Mouse (Mus musculus): ENCODE results near the gene Aprt. TPM values are rescaled to one million over a fixed set of nuclear protein-coding genes. Genes with fewer than 3 reads are reported as not detected.
A peak's percentile ranks its signal among the peaks of the same experiment; 100 is the strongest.

The Aprt gene
- total RNA-seq, 2 experiments from 2014 or later: 52.8 to 56.0 TPM

DNA sequence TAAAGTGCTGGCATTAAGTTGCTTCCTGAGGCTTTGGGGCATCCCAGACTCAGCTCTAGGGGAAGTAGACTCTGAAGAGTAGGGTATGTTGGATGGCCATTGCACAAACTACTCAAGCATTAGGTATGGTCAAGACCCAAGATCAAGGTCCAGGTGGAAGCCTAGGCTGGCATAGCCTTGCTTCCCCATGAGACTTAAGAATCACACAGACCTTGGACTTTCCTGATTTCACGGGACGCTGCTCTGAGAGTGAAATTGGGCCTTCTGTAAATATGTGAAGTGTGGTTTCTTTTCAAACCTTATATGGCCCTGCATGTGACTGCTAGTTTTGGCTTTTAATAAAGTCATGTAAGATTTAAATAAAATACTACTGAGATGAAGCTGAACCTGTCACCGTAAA is 4.0 kb downstream of the Aprt start:
- TF ChIP-seq CTCF (IDR thresholded peaks at IDR 0.05): no peak
- no peak for DNase-seq (ENCODE audit: extremely low spot score in 1 of 2, low spot score in 2 of 2)
- Histone ChIP-seq H3K27ac (no peak overlapping the region), H3K4me3 (no peak overlapping the region)
- intact Hi-C loops (cut with DNase I): no loop called here

DNA sequence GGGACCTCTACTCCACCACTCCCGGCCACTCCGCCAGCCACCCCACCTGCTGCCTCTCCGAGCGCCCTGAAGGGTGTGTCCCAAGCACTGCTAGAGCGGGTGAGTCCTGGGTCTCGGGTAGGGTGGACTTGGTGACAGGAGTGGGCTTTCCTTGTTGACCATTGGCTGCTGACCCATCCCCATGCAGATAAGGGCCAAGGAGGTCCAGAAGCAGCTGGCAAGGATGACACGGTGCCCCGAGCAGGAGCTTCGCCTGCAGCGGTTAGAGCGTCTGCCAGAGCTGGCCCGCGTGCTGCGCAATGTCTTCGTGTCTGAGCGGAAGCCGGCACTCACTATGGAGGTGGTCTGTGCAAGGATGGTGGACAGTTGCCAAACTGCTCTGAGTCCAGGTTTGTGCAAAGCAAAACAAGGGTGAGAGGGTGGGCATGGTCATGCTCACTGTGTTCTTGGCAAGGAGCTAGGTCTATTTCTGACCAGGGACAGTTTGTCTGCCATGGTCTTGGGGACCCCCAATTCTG is 4.9 kb downstream of the Aprt start:
- DNase-seq (ENCODE audit: extremely low spot score in 1 of 2, low spot score in 2 of 2): no peak
- intact Hi-C loops (cut with DNase I): no loop called here
- TF ChIP-seq CTCF (IDR thresholded peaks at IDR 0.05): no peak
- Histone ChIP-seq H3K4me3 (no peak overlapping the region), H3K27ac (no peak overlapping the region)

DNA sequence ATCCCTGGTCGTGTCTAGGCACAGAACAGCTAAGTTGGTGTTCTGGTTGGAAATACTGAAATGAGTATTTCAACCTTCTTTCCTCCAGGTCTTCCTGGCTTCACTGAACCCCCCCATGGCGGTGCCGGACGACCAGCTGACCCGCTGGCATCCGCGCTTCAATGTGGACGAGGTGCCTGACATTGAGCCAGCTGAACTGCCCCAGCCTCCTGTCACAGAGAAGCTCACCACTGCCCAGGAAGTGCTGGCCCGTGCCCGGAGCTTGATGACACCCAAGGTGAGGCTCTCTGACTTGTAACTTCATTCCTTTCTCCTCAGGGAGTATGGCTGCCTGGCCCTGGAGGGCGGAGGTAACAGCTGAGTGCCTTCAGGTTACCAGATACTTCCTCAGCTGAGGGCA is 5.6 kb downstream of the Aprt start:
- DNase-seq (ENCODE audit: extremely low spot score in 1 of 2, low spot score in 2 of 2): no peak
- Histone ChIP-seq H3K4me3 (no peak overlapping the region), H3K27ac (no peak overlapping the region)
- no peak for TF ChIP-seq CTCF (IDR thresholded peaks at IDR 0.05)
- intact Hi-C loops (cut with DNase I): no loop called here

DNA sequence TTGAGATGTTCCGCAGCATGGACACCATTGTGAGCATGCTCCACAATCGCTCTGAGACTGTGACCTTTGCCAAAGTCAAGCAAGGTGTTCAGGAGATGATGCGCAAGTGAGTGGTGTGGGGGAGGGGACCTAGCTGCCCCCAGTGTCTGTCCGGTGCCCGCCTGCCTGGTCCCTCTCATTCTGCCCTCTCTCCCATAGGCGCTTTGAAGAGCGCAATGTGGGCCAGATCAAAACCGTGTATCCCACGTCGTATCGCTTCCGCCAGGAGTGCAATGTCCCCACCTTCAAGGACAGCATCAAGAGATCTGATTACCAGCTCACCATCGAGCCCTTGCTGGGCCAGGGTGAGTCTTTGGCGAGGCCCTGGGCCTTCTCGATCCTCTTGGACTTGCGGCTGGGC is 6.7 kb downstream of the Aprt start:
- DNase-seq (ENCODE audit: extremely low spot score in 1 of 2, low spot score in 2 of 2): no peak
- no peak for TF ChIP-seq CTCF (IDR thresholded peaks at IDR 0.05)
- no peak overlapping the region for H3K4me3 ChIP-seq
- H3K27ac ChIP-seq: no peak overlapping the region
- intact Hi-C loops (cut with DNase I): loop anchor here (5.0 kb wide), 1 partner anchor 42 kb away; the partner anchor contains the start of genes Galns and Trappc2l

- no peak for TF ChIP-seq CTCF (IDR thresholded peaks at IDR 0.05)
- H3K4me3 ChIP-seq: no peak overlapping the region
Observed at GRCm38 (mm10) chr8:122569329-122569728, 7.4 kb downstream of the Aprt start.

DNA sequence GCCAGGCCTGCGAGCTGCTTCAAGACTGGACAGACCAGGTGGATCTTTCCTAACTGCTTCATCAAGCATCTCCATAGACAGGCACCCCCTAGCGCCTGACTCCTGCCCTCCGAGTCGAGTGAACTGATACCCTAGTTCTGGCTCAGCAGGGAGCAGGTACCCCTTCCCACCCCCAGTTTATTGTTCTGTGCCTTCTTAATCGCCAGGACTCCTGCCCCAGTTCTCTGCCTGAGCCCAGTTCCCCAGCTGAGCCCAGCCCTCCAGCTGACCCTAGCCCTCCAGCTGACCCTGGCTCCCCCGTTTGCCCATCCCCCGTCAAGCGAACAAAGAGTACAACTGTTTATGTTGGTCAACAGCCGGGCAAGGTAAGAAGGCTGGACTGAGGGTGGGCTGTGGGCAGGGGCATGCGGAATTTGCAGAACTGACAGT is 7.8 kb downstream of the Aprt start:
- Histone ChIP-seq H3K27ac (no peak overlapping the region), H3K4me3 (no peak overlapping the region)
- no peak; the same call in 1 of the 2 replicates for TF ChIP-seq CTCF (IDR thresholded peaks at IDR 0.05)
- intact Hi-C loops (cut with DNase I): loop anchor here (5.0 kb wide), 1 partner anchor 43 kb away; the partner anchor contains the start of genes Galns and Trappc2l
- no peak for DNase-seq (ENCODE audit: extremely low spot score in 1 of 2, low spot score in 2 of 2)

More at GRCm38 (mm10) chr8:122569329-122569728, 7.4 kb downstream of the Aprt start:
- H3K27ac ChIP-seq: no peak overlapping the region
- intact Hi-C loops (cut with DNase I): loop anchor here (5.0 kb wide), 1 partner anchor 43 kb away; the partner anchor contains the start of genes Galns and Trappc2l
- DNase-seq (ENCODE audit: extremely low spot score in 1 of 2, low spot score in 2 of 2): no peak

DNA sequence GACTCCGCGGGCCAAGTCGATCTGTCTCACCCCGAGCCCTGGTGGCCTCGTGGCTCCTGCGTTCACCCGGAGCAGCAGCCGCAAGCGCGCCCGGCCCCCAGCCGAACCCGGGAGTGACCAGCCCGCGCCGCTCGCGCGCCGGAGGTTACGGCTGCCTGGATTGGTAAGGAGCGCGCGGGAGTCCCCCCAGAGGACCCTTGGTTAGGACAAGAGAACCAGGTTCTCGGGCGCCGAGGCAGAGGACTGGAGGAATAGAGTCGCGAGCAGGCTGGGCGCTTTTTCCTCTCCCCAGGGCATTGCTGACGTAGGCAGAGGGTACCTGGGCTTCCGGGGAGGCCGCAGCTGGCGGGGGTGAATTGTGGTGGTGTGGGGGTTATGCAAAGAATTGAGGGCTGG is 8.6 kb downstream of the Aprt start:
- no peak for DNase-seq (ENCODE audit: extremely low spot score in 1 of 2, low spot score in 2 of 2)
- TF ChIP-seq CTCF (IDR thresholded peaks at IDR 0.05): no peak
- intact Hi-C loops (cut with DNase I): loop anchor here (5.0 kb wide), 1 partner anchor 44 kb away; the partner anchor contains the start of genes Galns and Trappc2l
- Histone ChIP-seq H3K27ac (no peak overlapping the region), H3K4me3 (peak overlapping the region; percentile 69)

DNA sequence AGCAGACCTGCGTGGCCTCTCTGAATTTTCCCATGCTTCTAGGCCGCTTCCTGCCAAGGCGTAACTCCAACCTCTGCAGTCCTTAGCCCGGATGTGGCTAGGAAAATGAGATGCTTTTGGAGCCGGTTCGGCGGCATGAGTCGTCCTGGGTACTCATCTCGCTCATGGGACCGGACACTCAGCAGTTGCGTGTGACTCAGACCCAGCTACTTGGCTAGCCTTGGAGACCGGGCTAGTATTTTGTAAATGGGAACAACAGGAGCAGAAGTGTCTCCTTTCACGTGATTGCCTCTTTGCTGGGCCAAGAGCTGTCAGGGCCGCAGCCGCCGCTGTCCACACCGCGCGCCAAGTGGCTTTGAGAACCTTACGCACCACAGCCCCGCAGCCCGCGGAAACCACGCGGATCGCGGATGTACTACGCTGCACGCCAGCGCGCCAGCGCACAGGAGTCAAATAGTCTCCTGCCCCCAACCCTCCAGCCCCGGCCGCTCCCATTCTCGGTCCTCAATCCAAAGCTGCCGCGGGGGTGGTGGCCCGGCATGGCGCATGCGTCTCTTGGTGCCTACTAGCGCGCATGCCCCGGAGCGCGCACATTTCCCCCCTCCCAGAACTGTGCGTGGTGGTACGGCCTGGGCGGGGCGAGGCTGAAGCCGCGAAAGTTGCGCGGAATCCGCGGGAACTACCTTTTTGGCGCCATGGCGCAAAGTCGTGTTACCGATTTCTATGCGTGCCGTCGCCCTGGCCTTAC is 9.2 kb downstream of the Aprt start, which contains the start of gene Cdt1:
Gene Cdt1 (plus strand): TSS at position 655 of the 748 bp plus-strand sequence.
- no peak for TF ChIP-seq CTCF (IDR thresholded peaks at IDR 0.05)
- Histone ChIP-seq H3K27ac (peak within 1 kb of the TSS; percentile 93), H3K4me3 (peak within 1 kb of the TSS; percentile 69)
- intact Hi-C loops (cut with DNase I): loop anchor here (5.0 kb wide), 1 partner anchor 45 kb away; the partner anchor contains the start of genes Galns and Trappc2l
- DNase-seq (ENCODE audit: extremely low spot score in 1 of 2, low spot score in 2 of 2): peak; percentile 95

- intact Hi-C loops (cut with DNase I): loop anchor here (5.0 kb wide), 1 partner anchor 46 kb away; the partner anchor contains the start of genes Galns and Trappc2l
Observed at GRCm38 (mm10) chr8:122566766-122567165, 9.9 kb downstream of the Aprt start.

DNA sequence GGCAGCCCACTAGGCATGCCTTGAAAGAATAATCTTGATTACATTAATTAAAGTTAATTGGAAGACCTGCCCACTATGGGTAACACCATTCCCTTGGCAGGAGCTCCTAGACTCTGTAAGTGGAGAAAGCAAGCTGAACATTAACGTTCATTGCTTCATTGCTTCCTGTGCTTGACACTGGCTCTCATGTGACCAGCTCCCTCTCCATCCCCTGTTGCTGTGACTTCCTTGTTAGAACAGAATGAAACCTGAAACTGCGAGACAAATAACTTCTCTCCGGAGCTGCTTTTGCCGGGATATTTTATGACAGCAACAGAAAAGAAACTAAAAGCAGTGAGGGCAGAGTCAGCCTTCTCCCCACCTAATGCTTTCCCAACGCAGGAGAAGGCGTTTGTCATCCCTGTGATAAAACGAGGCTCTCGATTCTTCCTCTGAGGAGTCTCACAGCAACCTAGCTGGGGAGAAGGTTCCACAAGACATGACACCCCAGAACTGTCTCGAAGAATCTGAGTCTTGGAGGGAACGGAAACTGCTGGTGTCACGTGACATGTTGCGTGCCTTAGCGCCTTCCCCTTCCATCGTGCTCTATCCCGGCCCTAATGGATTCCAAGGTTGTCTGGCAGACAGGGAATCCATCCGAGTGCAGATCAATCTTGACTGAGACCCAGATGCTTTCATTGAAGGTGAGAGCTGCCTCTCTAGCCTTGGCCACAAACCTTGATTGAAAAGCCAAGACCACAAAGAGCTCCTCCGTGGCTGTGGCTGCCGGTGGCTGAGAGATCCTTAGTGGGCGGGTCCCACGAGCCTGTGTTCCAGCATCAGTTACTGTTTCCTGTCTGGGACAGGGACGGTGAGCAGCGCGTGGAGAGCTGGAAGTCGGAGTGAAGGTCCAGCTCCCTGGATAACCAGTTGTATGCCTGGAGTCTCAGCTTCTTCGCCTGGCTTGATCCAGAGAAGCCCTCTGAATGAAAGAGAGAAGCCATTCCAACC is 12.1 kb downstream of the Aprt start:
- Histone ChIP-seq H3K27ac (no peak overlapping the region), H3K4me3 (no peak overlapping the region)
- intact Hi-C loops (cut with DNase I): loop anchor here (5.0 kb wide), 1 partner anchor 48 kb away; the partner anchor contains the start of genes Galns and Trappc2l
- DNase-seq (ENCODE audit: extremely low spot score in 1 of 2, low spot score in 2 of 2): no peak
- no peak for TF ChIP-seq CTCF (IDR thresholded peaks at IDR 0.05)

More at GRCm38 (mm10) chr8:122566766-122567165, 9.9 kb downstream of the Aprt start:
- Histone ChIP-seq H3K27ac (peak overlapping the region; percentile 93), H3K4me3 (peak overlapping the region; percentile 69)
- DNase-seq (ENCODE audit: extremely low spot score in 1 of 2, low spot score in 2 of 2): no peak
- TF ChIP-seq CTCF (IDR thresholded peaks at IDR 0.05): no peak

DNA sequence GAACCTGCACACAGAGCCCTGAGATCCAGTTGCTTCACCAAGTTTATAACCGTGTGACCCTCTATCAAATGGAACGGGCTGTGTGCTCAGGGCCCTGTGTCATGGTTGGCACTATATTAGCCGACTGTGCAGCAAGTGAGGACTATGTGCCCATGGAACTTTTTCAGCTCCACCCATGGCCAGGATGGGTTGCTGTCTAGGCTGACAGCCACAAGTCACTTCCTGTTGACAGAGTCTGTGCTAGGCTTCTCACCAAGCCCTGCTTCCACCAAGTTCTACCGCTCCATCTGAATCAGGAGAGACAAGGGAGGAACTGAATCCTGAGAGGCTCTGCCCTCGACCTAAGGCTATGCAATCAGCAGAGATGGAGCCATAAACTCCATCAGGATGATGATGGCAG is 15.5 kb downstream of the Aprt start:
- no peak for DNase-seq (ENCODE audit: extremely low spot score in 1 of 2, low spot score in 2 of 2)
- TF ChIP-seq CTCF (IDR thresholded peaks at IDR 0.05): no peak
- intact Hi-C loops (cut with DNase I): no loop called here
- H3K4me3 ChIP-seq: no peak overlapping the region
- H3K27ac ChIP-seq: no peak overlapping the region

Data from left cerebral cortex, adult 2 months (tissue).